Mouse (Mus musculus) thymus, adult 2 months (tissue): ENCODE results near the gene 3110082I17Rik.

ENCODE experiments used
- CTCF ChIP-seq: fragments of 200-500 bp; IDR thresholded peaks from 2 replicates; pipeline ENCODE4 v1.5.1; 2012; ENCODE audit warnings: mild to moderate bottlenecking, control low read depth, low read length, moderate library complexity, borderline replicate concordance; ENCODE audit not compliant: control insufficient read depth, poor library complexity, insufficient read depth; ENCODE audit errors: extremely low read depth
- POLR2A ChIP-seq: fragments of 200-500 bp; IDR thresholded peaks from 2 replicates; pipeline ENCODE4 v1.6.1; 2012; ENCODE audit warnings: mild to moderate bottlenecking, low read length, control low read depth, moderate library complexity; ENCODE audit not compliant: control insufficient read depth, poor library complexity, insufficient read depth; ENCODE audit errors: extremely low read depth

DNA sequence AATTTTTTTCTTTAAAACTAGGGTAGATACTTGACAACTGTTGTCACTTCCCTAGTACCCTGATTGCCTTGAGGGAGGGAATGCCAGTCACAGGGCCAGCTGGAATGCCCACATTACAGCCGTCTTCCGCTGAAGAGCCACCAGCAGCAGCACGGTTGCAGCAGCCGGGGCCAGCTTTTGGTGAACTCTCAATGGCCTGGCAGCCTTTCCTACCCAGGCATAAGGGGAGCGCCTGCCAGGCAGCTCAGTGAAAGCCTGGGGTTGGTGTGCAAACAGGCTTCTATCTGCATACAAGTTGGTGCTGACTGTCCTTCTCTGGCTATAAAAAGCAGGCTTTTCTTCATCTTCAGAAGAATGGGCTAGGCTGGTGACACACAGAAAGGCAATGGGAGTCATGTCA lies 19.9 kb downstream of the 3110082I17Rik start:
- TF ChIP-seq CTCF, result no peak
- TF ChIP-seq POLR2A, result no peak
